ENCODE assay signal across 13 mouse cellular contexts in genomic region chr10:43166817-43167216, GRCm38 (mm10). TPM values are rescaled to one million over a fixed set of nuclear protein-coding genes. Genes with fewer than 3 reads are reported as not detected.
"Had no signal": no experiment of that assay in that cellular context is flagged by ENCODE, and none has a peak within 500 bp of the region (broad histone marks: within the 10 kb centered on the region; RNA-seq: fewer than 3 reads in every experiment).

No protein-coding gene starts in this region.

- H3K4me2 ChIP-seq: limb, embryonic 15.5 days; liver, embryonic 13.5 days; lung, embryonic 15.5 days; midbrain, embryonic 12.5 days; neural tube, embryonic 15.5 days had no signal

- H3K4me3 ChIP-seq: limb, embryonic 15.5 days; liver, embryonic 13.5 days; lung, embryonic 15.5 days; midbrain, embryonic 12.5 days; myocyte; neural tube, embryonic 15.5 days had no signal

- H3K4me1 ChIP-seq: liver, embryonic 13.5 days had no signal

- ATAC-seq: liver, postnatal 0 days had no signal

- H3K27ac ChIP-seq: limb, embryonic 15.5 days; liver, embryonic 13.5 days; lung, embryonic 15.5 days; midbrain, embryonic 12.5 days; neural tube, embryonic 15.5 days had no signal

- H3K9ac ChIP-seq: limb, embryonic 15.5 days; liver, embryonic 13.5 days; liver, postnatal 0 days; lung, embryonic 15.5 days; midbrain, embryonic 12.5 days; neural tube, embryonic 15.5 days had no signal

- H3K36me3 ChIP-seq: limb, embryonic 15.5 days; liver, embryonic 13.5 days; lung, embryonic 15.5 days; midbrain, embryonic 12.5 days; neural tube, embryonic 15.5 days had no signal

- H3K27me3 ChIP-seq: neural tube, embryonic 15.5 days had no signal

- H3K9me3 ChIP-seq: limb, embryonic 15.5 days; liver, embryonic 13.5 days; neural tube, embryonic 15.5 days had no signal

- DNase-seq: kidney, adult 8-10 months; kidney, postnatal 25 days; liver, embryonic 13.5 days; liver, postnatal 0 days; lung, postnatal 14 days; thymus, adult 18-20 months; thymus, postnatal 14 days had no signal

RNA-seq across cellular contexts. Expression of gene Sobp, which starts 7.5 kb away (rescaled TPM):
- total RNA-seq: megakaryocyte-erythroid progenitor cell, adult 5-6 weeks had no signal

RNA-seq across cellular contexts. Expression of gene 9030612E09Rik, which starts 7.7 kb away (rescaled TPM):
- total RNA-seq: megakaryocyte-erythroid progenitor cell, adult 5-6 weeks had no signal
- polyA plus RNA-seq: liver, embryonic 13.5 days; liver, postnatal 0 days had no signal
